Mouse (Mus musculus): ENCODE results near the gene Ttc23l. TPM values are rescaled to one million over a fixed set of nuclear protein-coding genes. Genes with fewer than 3 reads are reported as not detected.

Ttc23l gene
- polyA plus RNA-seq (2015; fragmentation: Nextera tagmentation; extraction: Ambion mirVana), result not detected in 2 replicates

- TF ChIP-seq CTCF (IDR thresholded peaks at IDR 0.05; ENCODE audit: low read depth), result no peak
- Histone ChIP-seq H3K9me3 (ENCODE audit: control insufficient read depth) (no peaks in the 10 kb centered on the region), H3K4me3 (ENCODE audit: low read depth, low read length) (no peak within 1 kb of the TSS), H3K9ac (ENCODE audit: low read depth, low read length) (no peak within 1 kb of the TSS), H3K4me2 (replicated peaks; ENCODE audit: low read depth) (no peak within 1 kb of the TSS), H3K4me1 (replicated peaks; ENCODE audit: control insufficient read depth, insufficient read depth, low read length) (no peaks in the 10 kb centered on the region), H3K27ac (ENCODE audit: low read depth, low read length) (no peak within 1 kb of the TSS), H3K27me3 (replicated peaks; ENCODE audit: control insufficient read depth, insufficient read depth, low read length) (no peaks in the 10 kb centered on the region), H3K36me3 (ENCODE audit: control insufficient read depth, insufficient read depth) (no peaks in the 10 kb centered on the region)
- no peak for ATAC-seq
- WGBS, result 85% methylated on average over 13 of the region's 13 CpGs
Observed at GRCm38 (mm10) chr15:10558465-10558864, at the start of gene Ttc23l. TSS of gene Ttc23l (minus strand) at chr15:10558668.

GRCm38 (mm10) chr15:10599413-10599812 lies 40.9 kb upstream of the Ttc23l start:
- Histone ChIP-seq H3K9ac (ENCODE audit: low read depth, low read length) (no peak overlapping the region), H3K9me3 (ENCODE audit: control insufficient read depth) (no peaks in the 10 kb centered on the region), H3K27me3 (replicated peaks; ENCODE audit: control insufficient read depth, insufficient read depth, low read length) (no peaks in the 10 kb centered on the region), H3K27ac (ENCODE audit: low read depth, low read length) (no peak overlapping the region), H3K36me3 (ENCODE audit: control insufficient read depth, insufficient read depth) (no peaks in the 10 kb centered on the region), H3K4me1 (replicated peaks; ENCODE audit: control insufficient read depth, insufficient read depth, low read length) (no peaks in the 10 kb centered on the region), H3K4me3 (ENCODE audit: low read depth, low read length) (no peak overlapping the region), H3K4me2 (replicated peaks; ENCODE audit: low read depth) (no peak overlapping the region)
- ATAC-seq, result no peak
- WGBS, result 63% methylated on average over 7 of the region's 7 CpGs
- no peak for TF ChIP-seq CTCF (IDR thresholded peaks at IDR 0.05; ENCODE audit: low read depth)

GRCm38 (mm10) chr15:10598259-10599225 lies 40.1 kb upstream of the Ttc23l start:
- ATAC-seq, result no peak
- H3K27ac ChIP-seq (ENCODE audit: low read depth, low read length), result no peak overlapping the region
- no peak overlapping the region for H3K9ac ChIP-seq (ENCODE audit: low read depth, low read length)
- no peaks in the 10 kb centered on the region for H3K36me3 ChIP-seq (ENCODE audit: control insufficient read depth, insufficient read depth)
- no peak overlapping the region for H3K4me2 ChIP-seq (replicated peaks; ENCODE audit: low read depth)
- H3K4me1 ChIP-seq (replicated peaks; ENCODE audit: control insufficient read depth, insufficient read depth, low read length), result no peaks in the 10 kb centered on the region
- no peaks in the 10 kb centered on the region for H3K27me3 ChIP-seq (replicated peaks; ENCODE audit: control insufficient read depth, insufficient read depth, low read length)
- no peak overlapping the region for H3K4me3 ChIP-seq (ENCODE audit: low read depth, low read length)
- 71% methylated on average over 16 of the region's 16 CpGs for WGBS
- no peak for TF ChIP-seq CTCF (IDR thresholded peaks at IDR 0.05; ENCODE audit: low read depth)
- H3K9me3 ChIP-seq (ENCODE audit: control insufficient read depth), result no peaks in the 10 kb centered on the region

- no peak for ATAC-seq
- H3K4me1 ChIP-seq (replicated peaks; ENCODE audit: control insufficient read depth, insufficient read depth, low read length), result no peaks in the 10 kb centered on the region
- no peaks in the 10 kb centered on the region for H3K27me3 ChIP-seq (replicated peaks; ENCODE audit: control insufficient read depth, insufficient read depth, low read length)
- H3K9ac ChIP-seq (ENCODE audit: low read depth, low read length), result no peak overlapping the region
- no peak overlapping the region for H3K27ac ChIP-seq (ENCODE audit: low read depth, low read length)
- no peak overlapping the region for H3K4me2 ChIP-seq (replicated peaks; ENCODE audit: low read depth)
- no peaks in the 10 kb centered on the region for H3K36me3 ChIP-seq (ENCODE audit: control insufficient read depth, insufficient read depth)
- TF ChIP-seq CTCF (IDR thresholded peaks at IDR 0.05; ENCODE audit: low read depth), result no peak
- H3K9me3 ChIP-seq (ENCODE audit: control insufficient read depth), result no peaks in the 10 kb centered on the region
- H3K4me3 ChIP-seq (ENCODE audit: low read depth, low read length), result no peak overlapping the region
- WGBS, result 82% methylated on average over 9 of the region's 9 CpGs
Observed at GRCm38 (mm10) chr15:10596871-10597270, 38.4 kb upstream of the Ttc23l start.

- ATAC-seq, result no peak
Observed at GRCm38 (mm10) chr15:10595408-10595807, 36.9 kb upstream of the Ttc23l start.

GRCm38 (mm10) chr15:10594910-10595309 lies 36.4 kb upstream of the Ttc23l start:
- Histone ChIP-seq H3K4me2 (replicated peaks; ENCODE audit: low read depth) (no peak overlapping the region), H3K36me3 (ENCODE audit: control insufficient read depth, insufficient read depth) (no peaks in the 10 kb centered on the region), H3K27ac (ENCODE audit: low read depth, low read length) (no peak overlapping the region), H3K9me3 (ENCODE audit: control insufficient read depth) (no peaks in the 10 kb centered on the region), H3K4me1 (replicated peaks; ENCODE audit: control insufficient read depth, insufficient read depth, low read length) (no peaks in the 10 kb centered on the region), H3K4me3 (ENCODE audit: low read depth, low read length) (no peak overlapping the region), H3K27me3 (replicated peaks; ENCODE audit: control insufficient read depth, insufficient read depth, low read length) (no peaks in the 10 kb centered on the region), H3K9ac (ENCODE audit: low read depth, low read length) (no peak overlapping the region)
- no peak for ATAC-seq
- no peak for TF ChIP-seq CTCF (IDR thresholded peaks at IDR 0.05; ENCODE audit: low read depth)
- 87% methylated on average over 10 of the region's 10 CpGs for WGBS

More at GRCm38 (mm10) chr15:10595408-10595807, 36.9 kb upstream of the Ttc23l start:
- H3K36me3 ChIP-seq (ENCODE audit: control insufficient read depth, insufficient read depth), result no peaks in the 10 kb centered on the region
- 92% methylated on average over 6 of the region's 6 CpGs for WGBS
- no peaks in the 10 kb centered on the region for H3K4me1 ChIP-seq (replicated peaks; ENCODE audit: control insufficient read depth, insufficient read depth, low read length)
- no peak for TF ChIP-seq CTCF (IDR thresholded peaks at IDR 0.05; ENCODE audit: low read depth)
- no peaks in the 10 kb centered on the region for H3K27me3 ChIP-seq (replicated peaks; ENCODE audit: control insufficient read depth, insufficient read depth, low read length)
- H3K4me2 ChIP-seq (replicated peaks; ENCODE audit: low read depth), result no peak overlapping the region
- H3K4me3 ChIP-seq (ENCODE audit: low read depth, low read length), result no peak overlapping the region
- H3K9me3 ChIP-seq (ENCODE audit: control insufficient read depth), result no peaks in the 10 kb centered on the region
- H3K27ac ChIP-seq (ENCODE audit: low read depth, low read length), result no peak overlapping the region
- no peak overlapping the region for H3K9ac ChIP-seq (ENCODE audit: low read depth, low read length)

Data from intestine, postnatal 0 days (tissue).